Mouse (Mus musculus): ENCODE results near the gene Pabpc4. TPM values are rescaled to one million over a fixed set of nuclear protein-coding genes. Genes with fewer than 3 reads are reported as not detected.
A peak's percentile ranks its signal among the peaks of the same experiment; 100 is the strongest.

Gene Pabpc4
- polyA plus RNA-seq, 1 experiment from 2014 or later = 55.0 TPM

DNA sequence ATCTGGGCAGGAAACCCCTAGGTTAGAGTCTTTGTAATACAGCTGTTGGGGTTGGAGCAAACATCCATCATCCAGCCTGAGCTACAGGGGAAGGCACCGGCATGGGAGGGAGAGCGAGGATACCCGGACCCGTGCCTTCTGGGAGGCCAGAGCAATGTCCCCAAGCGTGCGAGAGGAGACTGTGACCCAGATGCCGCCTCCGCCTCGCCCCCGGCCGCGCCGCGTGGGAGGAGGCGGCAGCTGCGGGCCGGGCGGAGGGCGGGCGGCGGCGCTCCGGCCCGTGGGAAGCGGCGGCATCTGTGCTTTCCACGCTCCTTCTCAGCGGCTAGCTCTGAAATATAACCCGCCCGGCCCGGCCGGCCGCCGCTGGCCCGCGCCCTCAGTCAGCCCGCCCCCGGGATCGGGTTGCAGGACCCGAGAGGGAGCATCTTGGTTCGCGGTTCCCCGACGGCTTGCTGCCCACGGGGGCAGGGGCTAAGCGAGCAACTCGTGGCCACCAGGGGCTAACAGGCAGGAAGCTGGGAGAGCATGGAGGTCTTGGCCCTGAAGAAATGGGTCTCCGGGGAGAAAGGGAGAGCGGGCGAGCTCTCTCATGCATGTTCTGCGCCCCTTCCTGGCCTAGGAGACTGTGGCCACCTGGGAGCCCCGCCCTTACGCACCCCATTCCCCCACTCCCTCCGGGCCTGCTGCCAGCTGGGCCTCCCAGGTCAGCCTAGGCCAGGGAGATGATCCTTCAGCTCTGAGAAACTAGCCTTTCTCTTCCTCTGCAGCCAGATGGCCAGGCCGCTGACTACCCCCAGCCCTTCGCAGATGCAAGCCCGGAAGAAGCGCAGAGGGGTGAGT is 22.6 kb upstream of the Pabpc4 start:
- WGBS = 9% methylated on average over 57 of the region's 58 CpGs
- peak; percentile 59 for ATAC-seq (replicated peaks; ENCODE audit: extremely low read depth, insufficient read depth, low FRiP score)

DNA sequence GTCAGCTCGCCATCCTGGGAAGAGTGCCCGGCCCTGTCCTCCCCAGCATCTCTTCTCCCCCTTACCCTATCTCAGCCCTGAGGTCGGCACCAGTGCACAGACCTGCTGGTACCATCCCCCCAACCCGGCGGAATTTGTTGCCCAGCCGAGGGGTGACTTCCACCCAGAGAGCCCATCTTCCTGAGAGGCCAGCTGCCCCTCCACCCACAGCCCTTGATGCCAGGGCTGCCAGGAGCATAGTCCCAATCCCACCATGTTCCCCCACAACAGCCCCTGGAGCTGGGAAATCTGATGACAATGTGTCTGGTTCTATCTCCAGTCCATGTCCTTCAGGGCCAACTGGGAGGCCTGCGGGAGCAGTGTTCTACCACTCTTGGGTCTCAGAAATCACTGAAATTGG is 15.9 kb upstream of the Pabpc4 start:
- Histone ChIP-seq H3K4me3 (ENCODE audit: low read length) (no peak overlapping the region), H3K27me3 (ENCODE audit: control insufficient read depth, insufficient read depth, low read length) (no peaks in the 10 kb centered on the region), H3K4me1 (ENCODE audit: control insufficient read depth, insufficient read depth, low read length) (peaks cover 29% of the 10 kb centered on the region), H3K4me2 (ENCODE audit: low read depth, low read length) (no peak overlapping the region), H3K9ac (ENCODE audit: low read length) (no peak overlapping the region), H3K9me3 (replicated peaks; ENCODE audit: control insufficient read depth, low read length) (no peaks in the 10 kb centered on the region), H3K36me3 (ENCODE audit: control insufficient read depth, insufficient read depth) (no peaks in the 10 kb centered on the region), H3K27ac (ENCODE audit: low read length) (peak overlapping the region; percentile 35)
- 81% methylated on average over 7 of the region's 7 CpGs for WGBS
- no peak for ATAC-seq (replicated peaks; ENCODE audit: extremely low read depth, insufficient read depth, low FRiP score)

More for the DNA sequence above, 22.6 kb upstream of the Pabpc4 start:
- Histone ChIP-seq H3K4me3 (ENCODE audit: low read length) (peak overlapping the region; percentile 47), H3K27me3 (ENCODE audit: control insufficient read depth, insufficient read depth, low read length) (peaks cover 4% of the 10 kb centered on the region; the same call in 1 of the 2 replicates), H3K4me2 (ENCODE audit: low read depth, low read length) (peak overlapping the region; percentile 74), H3K36me3 (ENCODE audit: control insufficient read depth, insufficient read depth) (no peaks in the 10 kb centered on the region), H3K27ac (ENCODE audit: low read length) (peak overlapping the region; percentile 57), H3K4me1 (ENCODE audit: control insufficient read depth, insufficient read depth, low read length) (peaks cover 24% of the 10 kb centered on the region), H3K9ac (ENCODE audit: low read length) (peak overlapping the region; percentile 68), H3K9me3 (replicated peaks; ENCODE audit: control insufficient read depth, low read length) (no peaks in the 10 kb centered on the region)

DNA sequence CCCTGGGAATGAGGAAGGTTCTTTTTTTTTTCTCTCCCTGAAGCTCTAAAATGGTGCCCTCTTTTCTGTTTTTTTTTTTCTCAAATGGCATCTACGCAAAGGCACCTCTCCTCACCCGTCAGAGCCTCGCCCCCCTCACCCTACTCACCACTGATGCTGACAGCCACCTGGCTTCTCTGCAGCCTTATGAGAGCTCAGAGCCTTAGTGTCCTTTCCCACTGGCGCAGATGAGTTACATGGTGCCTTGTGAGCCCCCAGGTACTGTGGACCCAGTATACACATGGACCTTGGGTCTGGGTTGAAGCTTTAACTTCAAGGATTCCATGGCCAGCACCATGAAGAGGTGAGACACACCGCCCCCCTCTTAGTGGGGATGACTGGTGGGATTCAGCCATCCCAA is 15.5 kb upstream of the Pabpc4 start:
- Histone ChIP-seq H3K9me3 (replicated peaks; ENCODE audit: control insufficient read depth, low read length) (no peaks in the 10 kb centered on the region), H3K27me3 (ENCODE audit: control insufficient read depth, insufficient read depth, low read length) (no peaks in the 10 kb centered on the region), H3K4me2 (ENCODE audit: low read depth, low read length) (no peak overlapping the region), H3K4me1 (ENCODE audit: control insufficient read depth, insufficient read depth, low read length) (peaks cover 29% of the 10 kb centered on the region), H3K9ac (ENCODE audit: low read length) (0 out of 2 replicates have a peak overlapping the region, but pooled peaks have one; percentile 12), H3K27ac (ENCODE audit: low read length) (peak overlapping the region; percentile 84), H3K4me3 (ENCODE audit: low read length) (no peak overlapping the region), H3K36me3 (ENCODE audit: control insufficient read depth, insufficient read depth) (no peaks in the 10 kb centered on the region)
- 85% methylated on average over 5 of the region's 5 CpGs for WGBS
- no peak for ATAC-seq (replicated peaks; ENCODE audit: extremely low read depth, insufficient read depth, low FRiP score)

DNA sequence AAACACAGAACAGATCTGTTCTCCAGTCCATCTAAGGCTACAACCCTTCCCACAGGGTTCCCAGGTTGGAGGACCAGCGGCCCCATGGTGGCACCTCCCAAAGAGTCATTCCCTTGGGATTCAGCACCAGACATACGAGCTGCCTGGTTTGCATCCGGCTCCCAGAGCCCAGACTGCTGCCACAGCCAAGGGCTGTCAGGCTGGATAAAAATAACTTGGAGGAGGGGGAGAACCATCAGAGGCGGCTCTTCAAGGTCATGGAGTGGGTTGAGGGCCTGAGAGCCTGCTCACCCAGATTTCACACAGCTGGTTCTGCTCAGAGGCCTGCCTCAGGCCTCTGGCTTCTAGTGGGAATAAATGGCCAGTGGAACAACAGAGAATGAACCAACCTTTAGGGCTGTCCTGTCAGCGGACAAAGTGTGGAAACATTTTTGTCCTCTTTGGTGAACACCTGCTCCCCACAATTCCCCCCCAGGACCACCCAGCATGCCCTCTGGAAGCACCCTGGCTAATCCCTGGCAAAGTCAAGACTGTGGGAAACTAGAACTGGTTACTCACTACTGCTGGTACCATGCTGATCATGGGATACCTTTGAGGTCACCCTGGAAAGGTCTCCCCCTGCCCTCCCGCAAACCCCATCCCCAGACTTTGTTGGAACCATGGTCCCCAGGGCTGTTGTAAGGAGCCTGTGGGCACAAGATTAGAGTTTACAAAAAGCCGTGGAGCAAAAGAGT is 14.8 kb upstream of the Pabpc4 start:
- Histone ChIP-seq H3K27ac (ENCODE audit: low read length) (peak overlapping the region; percentile 84), H3K9ac (ENCODE audit: low read length) (peak overlapping the region; percentile 66), H3K4me3 (ENCODE audit: low read length) (no peak overlapping the region), H3K36me3 (ENCODE audit: control insufficient read depth, insufficient read depth) (no peaks in the 10 kb centered on the region), H3K27me3 (ENCODE audit: control insufficient read depth, insufficient read depth, low read length) (no peaks in the 10 kb centered on the region), H3K4me2 (ENCODE audit: low read depth, low read length) (no peak overlapping the region), H3K4me1 (ENCODE audit: control insufficient read depth, insufficient read depth, low read length) (peaks cover 33% of the 10 kb centered on the region), H3K9me3 (replicated peaks; ENCODE audit: control insufficient read depth, low read length) (no peaks in the 10 kb centered on the region)
- ATAC-seq (replicated peaks; ENCODE audit: extremely low read depth, insufficient read depth, low FRiP score) = peak; percentile 86
- 29% methylated on average over 7 of the region's 7 CpGs for WGBS

DNA sequence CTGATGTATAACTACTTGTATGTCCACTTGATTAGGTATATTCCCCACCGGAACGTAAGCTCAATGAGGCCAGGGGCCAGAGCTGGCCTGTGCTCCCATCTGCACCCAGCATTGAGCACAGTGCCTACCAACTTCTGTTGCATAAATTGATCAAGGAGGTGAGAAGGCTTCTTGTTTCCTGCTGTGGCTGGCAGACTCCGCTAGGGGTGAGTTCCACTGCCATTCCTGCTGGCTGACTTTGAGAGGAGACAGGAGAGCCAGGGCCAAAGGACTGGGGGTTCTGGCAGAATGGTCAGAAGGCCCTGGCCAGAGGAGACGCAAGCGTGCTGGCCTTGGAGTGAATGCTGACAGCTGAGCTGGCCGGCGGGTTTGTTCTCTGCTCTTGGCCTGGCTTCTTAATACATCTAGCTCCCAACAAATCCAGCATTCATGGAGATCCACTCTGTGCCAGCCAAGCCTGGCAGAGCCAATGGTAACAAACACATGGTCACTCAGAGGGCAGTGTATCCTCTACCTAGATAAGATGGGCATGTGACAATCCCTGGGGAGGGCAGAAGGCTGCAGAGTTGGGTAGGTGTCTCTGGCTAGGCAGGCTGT is 13.1 kb upstream of the Pabpc4 start:
- Histone ChIP-seq H3K9ac (ENCODE audit: low read length) (no peak overlapping the region), H3K4me1 (ENCODE audit: control insufficient read depth, insufficient read depth, low read length) (peaks cover 37% of the 10 kb centered on the region), H3K36me3 (ENCODE audit: control insufficient read depth, insufficient read depth) (no peaks in the 10 kb centered on the region), H3K27ac (ENCODE audit: low read length) (peak overlapping the region; percentile 84), H3K27me3 (ENCODE audit: control insufficient read depth, insufficient read depth, low read length) (no peaks in the 10 kb centered on the region), H3K4me2 (ENCODE audit: low read depth, low read length) (no peak overlapping the region), H3K4me3 (ENCODE audit: low read length) (no peak overlapping the region), H3K9me3 (replicated peaks; ENCODE audit: control insufficient read depth, low read length) (no peaks in the 10 kb centered on the region)
- ATAC-seq (replicated peaks; ENCODE audit: extremely low read depth, insufficient read depth, low FRiP score) = 0 out of 2 replicates have a peak, but pooled peaks have one; percentile 11
- 57% methylated on average over 7 of the region's 7 CpGs for WGBS

DNA sequence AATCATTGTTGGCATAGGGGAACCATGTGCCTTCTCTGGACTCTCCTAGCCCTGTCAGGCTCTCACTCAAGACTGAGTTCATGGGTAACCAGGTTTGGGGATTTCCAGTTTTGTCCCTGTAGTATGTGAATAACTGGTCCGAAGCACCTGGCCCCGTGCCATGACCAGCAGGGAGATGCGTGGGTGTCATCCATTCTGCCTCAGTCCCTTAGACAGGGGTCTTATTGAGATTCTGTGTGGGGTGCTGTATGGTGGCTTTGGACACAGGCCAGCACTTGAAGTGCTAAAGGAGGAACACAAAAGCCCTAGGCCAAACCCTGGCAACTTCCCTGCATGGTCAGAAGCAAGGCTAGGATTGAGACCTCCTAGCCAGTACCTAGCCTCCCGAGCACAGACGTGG is 9.9 kb upstream of the Pabpc4 start:
- H3K9ac ChIP-seq (ENCODE audit: low read length) = no peak overlapping the region
- H3K4me1 ChIP-seq (ENCODE audit: control insufficient read depth, insufficient read depth, low read length) = peaks cover 28% of the 10 kb centered on the region
- no peak overlapping the region for H3K27ac ChIP-seq (ENCODE audit: low read length)
- H3K36me3 ChIP-seq (ENCODE audit: control insufficient read depth, insufficient read depth) = no peaks in the 10 kb centered on the region
- H3K4me3 ChIP-seq (ENCODE audit: low read length) = no peak overlapping the region
- no peaks in the 10 kb centered on the region for H3K27me3 ChIP-seq (ENCODE audit: control insufficient read depth, insufficient read depth, low read length)
- H3K9me3 ChIP-seq (replicated peaks; ENCODE audit: control insufficient read depth, low read length) = no peaks in the 10 kb centered on the region
- ATAC-seq (replicated peaks; ENCODE audit: extremely low read depth, insufficient read depth, low FRiP score) = no peak
- 61% methylated on average over 5 of the region's 5 CpGs for WGBS
- H3K4me2 ChIP-seq (ENCODE audit: low read depth, low read length) = no peak overlapping the region

DNA sequence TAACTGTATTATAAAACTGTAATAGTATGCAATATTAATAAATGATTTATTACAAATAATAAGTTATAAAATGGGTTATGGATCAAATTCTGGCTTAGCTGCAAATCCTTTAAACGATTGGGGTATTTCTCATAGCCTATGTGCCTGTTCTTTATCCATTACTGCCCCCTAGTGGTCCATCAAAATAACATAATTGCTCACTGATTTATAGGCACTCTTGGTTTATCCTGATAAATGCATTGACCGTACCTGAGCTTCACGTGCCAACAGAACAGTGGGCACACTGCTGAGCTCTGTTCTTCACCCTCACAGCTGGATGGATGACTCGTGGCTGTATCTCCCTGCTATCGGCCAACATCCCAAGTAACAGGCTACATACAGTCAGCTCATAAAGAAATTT is 7.5 kb upstream of the Pabpc4 start:
- Histone ChIP-seq H3K4me2 (ENCODE audit: low read depth, low read length) (no peak overlapping the region), H3K36me3 (ENCODE audit: control insufficient read depth, insufficient read depth) (no peaks in the 10 kb centered on the region), H3K27ac (ENCODE audit: low read length) (no peak overlapping the region), H3K27me3 (ENCODE audit: control insufficient read depth, insufficient read depth, low read length) (no peaks in the 10 kb centered on the region), H3K4me3 (ENCODE audit: low read length) (no peak overlapping the region), H3K9ac (ENCODE audit: low read length) (no peak overlapping the region), H3K9me3 (replicated peaks; ENCODE audit: control insufficient read depth, low read length) (no peaks in the 10 kb centered on the region), H3K4me1 (ENCODE audit: control insufficient read depth, insufficient read depth, low read length) (peaks cover 9% of the 10 kb centered on the region)
- WGBS = 15% methylated on average over 5 of the region's 5 CpGs
- no peak for ATAC-seq (replicated peaks; ENCODE audit: extremely low read depth, insufficient read depth, low FRiP score)

DNA sequence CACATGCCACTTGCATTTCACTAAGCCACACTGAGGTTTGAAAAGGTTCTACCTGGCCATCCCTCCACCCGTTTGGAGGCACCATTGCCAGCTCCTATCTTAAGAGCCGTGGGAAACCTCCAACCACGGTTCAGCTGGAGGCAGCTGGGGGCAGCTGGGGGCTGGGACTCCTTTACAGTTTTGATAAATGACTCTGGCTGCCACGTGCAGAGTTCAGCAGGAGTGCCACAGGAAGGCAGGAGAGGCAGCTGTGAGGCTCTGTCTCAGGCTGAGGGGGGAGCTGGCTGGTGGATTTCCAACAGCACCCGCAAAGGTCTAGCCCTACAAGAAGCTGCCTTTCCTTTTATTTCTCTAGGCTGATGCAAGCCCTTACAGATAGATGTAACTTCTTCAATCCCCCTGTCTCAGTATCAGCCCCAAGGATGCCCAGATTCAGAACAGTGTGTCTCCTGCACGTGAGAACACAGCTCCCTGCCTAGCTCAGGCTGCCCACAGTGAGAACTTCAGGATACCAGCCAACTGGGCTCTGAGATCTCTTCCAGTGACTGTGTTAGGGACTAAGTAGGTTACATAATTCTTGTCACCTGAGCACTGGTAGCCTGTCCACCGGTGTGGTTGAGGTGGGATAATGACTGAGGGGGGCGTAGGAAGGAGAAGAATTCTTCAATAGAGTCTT is 1.9 kb upstream of the Pabpc4 start:
- Histone ChIP-seq H3K9me3 (replicated peaks; ENCODE audit: control insufficient read depth, low read length) (no peaks in the 10 kb centered on the region), H3K9ac (ENCODE audit: low read length) (no peak overlapping the region), H3K4me1 (ENCODE audit: control insufficient read depth, insufficient read depth, low read length) (peaks cover 11% of the 10 kb centered on the region), H3K4me3 (ENCODE audit: low read length) (no peak overlapping the region), H3K36me3 (ENCODE audit: control insufficient read depth, insufficient read depth) (no peaks in the 10 kb centered on the region), H3K4me2 (ENCODE audit: low read depth, low read length) (no peak overlapping the region), H3K27ac (ENCODE audit: low read length) (no peak overlapping the region), H3K27me3 (ENCODE audit: control insufficient read depth, insufficient read depth, low read length) (no peaks in the 10 kb centered on the region)
- 20% methylated on average over 8 of the region's 8 CpGs for WGBS
- ATAC-seq (replicated peaks; ENCODE audit: extremely low read depth, insufficient read depth, low FRiP score) = peak; percentile 88
